Mouse (Mus musculus): ENCODE data around the gene Gm10197.

- TF ChIP-seq CTCF (IDR thresholded peaks at IDR 0.05; ENCODE audit: borderline replicate concordance, insufficient read depth, low read length), result no peak
- no peak for TF ChIP-seq POLR2A (IDR thresholded peaks at IDR 0.05; ENCODE audit: low read depth, low read length)
Observed at GRCm38 (mm10) chr19:53404837-53405356, 33.3 kb upstream of the Gm10197 start.
